Mouse (Mus musculus) neural tube, embryonic 11.5 days (tissue): Measurements from ENCODE around the gene Fgb. TPM values are rescaled to one million over a fixed set of nuclear protein-coding genes. Genes with fewer than 3 reads are reported as not detected.

Experiments
- polyA plus RNA-seq: library from polyadenylated mRNA; unstranded; fragments of >200 nt; fragmentation: Nextera tagmentation; extraction: Ambion mirVana; gene quantifications from 2 replicates; pipeline ENCODE4 v1.2.1, GENCODE M21; 2014

Fgb gene
- polyA plus RNA-seq, 1 experiment from 2014 or later: 0.08 TPM

Other genes with a start within 250 kb of the Fgb start
- gene Rbm46, start 173.4 kb downstream of the Fgb start, polyA plus RNA-seq: 2.1 and 2.3 TPM in 2 replicates
- 0.04 and 0.07 TPM in 2 replicates for gene Lrat, start 145.9 kb downstream of the Fgb start, polyA plus RNA-seq
- 0.17 and 0.23 TPM in 2 replicates for gene Fgg, start 42.1 kb downstream of the Fgb start, polyA plus RNA-seq
- gene Fga, start 23.8 kb downstream of the Fgb start, polyA plus RNA-seq: 0.14 TPM in 1 of 2 replicates, not detected in the other
- gene Plrg1, start 5.7 kb upstream of the Fgb start, polyA plus RNA-seq: 141 and 149 TPM in 2 replicates
- gene Dchs2, start 78.1 kb upstream of the Fgb start, polyA plus RNA-seq: 1.1 and 1.2 TPM in 2 replicates